Mouse (Mus musculus) heart, adult 2 months (tissue): Measurements from ENCODE around the gene Mbd4.

Experiments used
- CTCF ChIP-seq: fragments of 200-600 bp; IDR thresholded peaks from 2 replicates; pipeline ENCODE4 v1.8.1; 2022; ENCODE audit warnings: antibody characterized with exemption, mild to moderate bottlenecking, moderate library complexity
- EP300 ChIP-seq: fragments of 200-500 bp; IDR thresholded peaks from 2 replicates; pipeline ENCODE4 v1.6.1; 2011; ENCODE audit warnings: low read depth, low read length, control low read depth; ENCODE audit not compliant: insufficient read depth

DNA sequence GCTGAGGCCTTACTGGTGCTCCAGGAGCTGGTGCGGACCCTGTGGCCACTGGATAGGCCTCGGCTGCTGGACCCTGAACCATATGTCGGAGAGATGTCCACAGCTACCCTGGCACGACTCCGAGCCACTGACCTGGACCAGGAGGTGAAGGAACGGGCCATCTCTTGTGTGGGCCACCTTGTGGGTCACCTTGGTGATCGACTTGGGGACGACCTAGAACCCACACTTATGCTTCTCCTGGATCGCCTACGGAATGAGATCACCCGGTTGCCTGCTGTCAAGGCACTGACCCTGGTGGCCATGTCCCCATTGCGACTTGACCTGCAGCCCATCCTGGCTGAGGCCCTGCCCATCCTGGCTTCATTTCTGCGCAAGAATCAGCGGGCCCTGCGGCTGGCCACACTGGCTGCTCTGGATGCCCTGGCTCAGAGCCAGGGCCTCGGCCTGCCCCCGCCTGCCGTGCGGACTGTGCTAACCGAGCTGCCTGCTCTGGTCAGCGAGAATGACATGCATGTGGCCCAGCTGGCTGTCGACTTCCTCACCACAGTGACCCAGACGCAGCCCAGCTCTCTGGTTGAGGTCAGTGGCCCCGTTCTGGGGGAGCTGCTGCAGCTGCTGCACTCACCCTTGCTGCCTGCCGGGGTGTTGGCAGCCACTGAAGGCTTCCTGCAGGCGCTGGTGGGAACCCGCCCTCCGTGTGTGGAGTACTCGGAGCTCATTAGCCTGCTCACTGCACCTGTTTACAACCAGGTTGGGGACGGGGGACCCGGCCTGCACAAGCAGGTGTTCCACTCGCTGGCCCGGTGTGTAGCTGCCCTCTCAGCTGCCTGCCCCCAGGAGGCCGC lies 61.1 kb downstream of the Mbd4 start:
- TF ChIP-seq EP300 (no peak), CTCF (no peak)
